Mouse (Mus musculus) Patski (cell line): ENCODE measurements around the gene Coq8b. TPM values are rescaled to one million over a fixed set of nuclear protein-coding genes. Genes with fewer than 3 reads are reported as not detected.

ENCODE experiments used
- ATAC-seq: fragments of 100-300 bp; one replicate; pipeline ENCODE4 v1.8.0; 2021
- CTCF ChIA-PET: fragments of 350-600 bp; sonication (Branson Sonifier 250); formaldehyde crosslinking; loops from one replicate; lab custom pipeline; 2022; ENCODE audit warnings: inconsistent platforms; lab: Charles Lee
- POLR2A ChIA-PET: fragments of 350-600 bp; sonication (Branson Sonifier 250); formaldehyde crosslinking; loops from one replicate; lab custom pipeline; 2022; ENCODE audit warnings: antibody characterized with exemption, inconsistent platforms; lab: Charles Lee
- DNase-seq: peaks from one replicate; pipeline ENCODE4 v3.0.0-alpha.2; 2011; ENCODE audit warnings: low read depth, low spot score
- H3K27me3 ChIP-seq: fragments of 371-371 bp; one replicate; pipeline ENCODE4 v1.5.1; 2021
- CTCF ChIP-seq: fragments of 100-300 bp; IDR thresholded peaks from one replicate; pipeline ENCODE4 v1.5.1; 2021
- in situ Hi-C: fragments of 300-500 bp; cut with MboI; formaldehyde crosslinking; loops from 3 replicates; pipeline ENCODE4 v1.11.1; 2018; ENCODE audit warnings: low pct_unique_long_range_greater_than_20kb, mixed read lengths
- polyA plus RNA-seq: library from polyadenylated mRNA; unstranded; gene quantifications from one replicate; pipeline ENCODE4 v1.2.3, GENCODE M21; 2021

The Coq8b gene
- polyA plus RNA-seq, 1 experiment from 2014 or later: 39.6 TPM

DNA sequence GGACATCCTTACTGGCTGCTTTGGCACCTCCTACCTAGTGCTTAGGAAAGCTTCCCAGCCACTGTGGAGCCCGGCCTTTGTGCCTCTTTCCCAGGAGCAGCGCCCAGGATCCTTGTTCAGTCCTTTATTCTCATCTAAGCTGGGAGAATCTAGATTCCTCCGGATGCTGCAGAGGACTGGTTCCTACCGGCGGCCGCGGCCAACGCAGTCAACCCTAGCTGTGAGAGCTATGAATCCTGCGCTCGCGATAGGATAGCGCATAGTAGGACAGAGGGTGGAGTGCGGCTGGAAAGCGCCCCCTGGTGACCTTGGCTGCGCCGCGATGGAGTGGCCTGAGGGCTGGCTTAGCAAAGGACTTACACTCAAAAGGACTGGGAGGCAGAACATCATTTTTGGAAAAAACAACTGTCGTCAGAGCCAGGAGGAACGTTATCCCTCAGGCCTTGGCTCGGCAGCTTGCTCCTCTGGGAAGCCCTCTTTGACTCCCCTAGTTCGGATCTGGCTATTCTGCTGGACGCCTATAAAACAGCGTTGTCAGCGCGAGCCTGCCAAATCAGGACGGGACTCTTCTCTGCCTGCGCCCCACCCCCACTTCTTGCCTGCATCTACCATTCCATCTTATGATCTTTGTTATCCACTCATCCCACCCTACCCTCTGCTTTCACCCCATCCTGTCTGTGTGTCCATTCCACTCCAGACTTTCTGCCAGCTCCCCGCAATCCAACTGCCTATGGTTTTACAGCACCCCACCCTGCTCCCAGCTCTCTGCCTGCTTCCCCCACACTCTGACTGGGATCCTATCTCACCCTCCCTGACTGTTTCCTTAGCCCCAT, 52.3 kb downstream of the Coq8b start:
- in situ Hi-C loops: loop anchor here (25.0 kb wide), 1 partner anchor 523 kb away; the partner anchor contains the start of gene Cyp2b19
- ATAC-seq: no peak
- no peak for TF ChIP-seq CTCF
- ChIA-PET POLR2A (no interaction called here), CTCF (interaction anchor here (0.9 to 2.3 kb wide), 7 partner anchors 9 to 143 kb away, joined by 3 to 12 read pairs (median 3); no protein-coding TSS in a partner anchor)
- H3K27me3 ChIP-seq: peaks cover 7% of the 10 kb centered on the region
- no peak for DNase-seq

DNA sequence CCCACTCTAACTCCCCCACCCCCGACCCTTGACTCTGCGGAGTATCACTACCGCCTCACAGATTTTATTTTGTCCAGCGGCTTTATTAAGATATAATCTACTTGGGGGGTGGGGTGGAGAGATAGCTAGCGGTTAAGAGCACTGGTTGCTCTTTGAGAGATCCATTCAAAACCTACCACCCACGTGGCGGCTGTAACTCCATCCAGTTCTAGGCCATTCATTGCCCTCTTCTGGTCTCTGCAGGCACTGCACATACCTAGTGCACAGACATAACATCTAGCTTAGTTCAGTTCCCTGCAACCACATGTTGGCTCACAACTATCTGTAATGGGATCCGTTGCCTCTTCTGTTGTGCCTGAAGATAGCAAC, 52.9 kb downstream of the Coq8b start:
- H3K27me3 ChIP-seq: peaks cover 7% of the 10 kb centered on the region
- CTCF ChIA-PET: interaction anchor here (0.9 to 2.3 kb wide), 7 partner anchors 10 to 144 kb away, joined by 3 to 12 read pairs (median 3); no protein-coding TSS in a partner anchor
- POLR2A ChIA-PET: interaction anchor here (0.6 kb wide), 1 partner anchor 77 kb away, joined by 3 read pairs; no protein-coding TSS in a partner anchor

DNA sequence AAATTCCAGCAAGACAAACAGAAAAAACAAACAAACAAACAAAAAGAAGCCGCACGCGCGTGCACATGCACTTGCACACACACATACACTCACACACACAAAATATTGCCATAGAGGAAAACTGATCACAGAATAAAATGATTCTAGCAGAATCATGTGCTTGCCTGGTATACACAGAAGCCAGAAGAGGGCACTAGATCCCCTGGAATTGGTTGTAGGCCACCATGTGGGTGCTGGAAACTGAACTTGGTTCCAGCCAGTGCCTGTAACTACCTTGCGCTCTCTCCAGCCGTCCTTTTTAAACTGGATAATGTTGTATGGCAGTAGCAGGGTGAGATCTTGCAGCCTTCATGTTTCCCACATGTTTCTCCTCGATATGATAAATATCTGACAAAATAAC, 55.9 kb downstream of the Coq8b start:
- peaks cover 7% of the 10 kb centered on the region for H3K27me3 ChIP-seq
- ChIA-PET POLR2A (no interaction called here), CTCF (no interaction called here)
- ATAC-seq (no peak), DNase-seq (no peak)
- in situ Hi-C loops: loop anchor here (25.0 kb wide), 1 partner anchor 526 kb away; the partner anchor contains the start of gene Cyp2b19
- TF ChIP-seq CTCF: peak; percentile 24

More for the DNA sequence above, 52.9 kb downstream of the Coq8b start:
- peak; percentile 47 for ATAC-seq
- TF ChIP-seq CTCF: peak; percentile 71
- no peak for DNase-seq
- in situ Hi-C loops: loop anchor here (25.0 kb wide), 1 partner anchor 523 kb away; the partner anchor contains the start of gene Cyp2b19

DNA sequence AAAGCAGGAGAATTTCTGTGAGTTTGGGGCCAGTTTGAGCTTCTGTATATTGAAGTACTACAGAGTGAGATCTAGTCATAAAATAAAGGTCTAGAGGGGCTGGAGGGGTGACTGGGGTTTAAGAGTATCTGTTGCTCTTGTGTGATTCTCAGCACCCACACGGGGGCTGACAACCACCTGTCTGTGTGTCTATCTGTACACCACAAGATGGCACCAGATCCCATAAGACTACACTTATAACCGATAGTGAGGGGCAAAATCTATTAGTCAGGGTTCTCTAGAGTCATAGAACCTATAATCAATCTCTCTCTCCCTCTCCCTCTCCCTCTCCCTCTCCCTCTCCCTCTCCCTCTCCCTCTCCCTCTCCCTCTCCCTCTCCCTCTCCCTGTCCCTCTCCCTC, 57.7 kb downstream of the Coq8b start:
- in situ Hi-C loops: loop anchor here (25.0 kb wide), 1 partner anchor 528 kb away; the partner anchor contains the start of gene Cyp2b19
- ChIA-PET POLR2A (interaction anchor here (1.5 kb wide), 1 partner anchor 9 kb away, joined by 3 read pairs; no protein-coding TSS in a partner anchor), CTCF (no interaction called here)
- TF ChIP-seq CTCF: no peak
- H3K27me3 ChIP-seq: peaks cover 7% of the 10 kb centered on the region
- DNase-seq: no peak
- no peak for ATAC-seq

DNA sequence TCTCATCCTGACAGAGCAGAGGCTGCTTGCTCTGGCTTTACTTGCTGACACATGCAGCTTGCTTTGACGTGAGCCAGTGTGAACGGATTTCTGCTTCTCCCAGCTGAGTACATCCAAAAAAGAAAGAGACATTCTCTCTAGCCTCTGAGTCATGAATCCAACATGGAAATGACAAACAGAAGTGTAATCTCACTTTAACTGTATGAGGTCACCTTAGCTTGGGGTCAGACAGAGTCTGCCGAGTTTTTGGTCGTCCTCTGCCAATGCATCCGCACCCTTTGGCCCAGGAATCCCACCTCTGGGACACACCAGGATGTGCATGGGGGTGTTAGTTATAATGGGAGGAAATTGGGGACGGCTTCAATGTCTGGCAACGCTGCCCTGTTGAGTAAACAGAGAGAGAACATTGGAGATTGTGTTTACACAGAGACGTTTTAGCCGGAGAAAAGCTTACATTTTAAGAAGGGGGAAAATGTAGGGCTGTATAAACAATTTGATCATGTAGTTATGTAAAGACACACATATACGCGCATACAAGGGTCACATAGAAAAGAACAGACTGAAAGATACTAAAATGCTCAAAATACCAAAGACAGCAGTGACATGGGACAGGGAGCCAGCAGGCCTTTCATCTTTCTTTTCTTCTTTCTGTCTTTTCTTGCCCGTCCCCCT, 59.1 kb downstream of the Coq8b start:
- H3K27me3 ChIP-seq: peaks cover 7% of the 10 kb centered on the region
- POLR2A ChIA-PET: interaction anchor here (1.5 kb wide), 1 partner anchor 11 kb away, joined by 3 read pairs; no protein-coding TSS in a partner anchor
- in situ Hi-C loops: loop anchor here (25.0 kb wide), 1 partner anchor 530 kb away; the partner anchor contains the start of gene Cyp2b19
- TF ChIP-seq CTCF: no peak
- ATAC-seq (peak; percentile 40), DNase-seq (no peak)
- CTCF ChIA-PET: no interaction called here

DNA sequence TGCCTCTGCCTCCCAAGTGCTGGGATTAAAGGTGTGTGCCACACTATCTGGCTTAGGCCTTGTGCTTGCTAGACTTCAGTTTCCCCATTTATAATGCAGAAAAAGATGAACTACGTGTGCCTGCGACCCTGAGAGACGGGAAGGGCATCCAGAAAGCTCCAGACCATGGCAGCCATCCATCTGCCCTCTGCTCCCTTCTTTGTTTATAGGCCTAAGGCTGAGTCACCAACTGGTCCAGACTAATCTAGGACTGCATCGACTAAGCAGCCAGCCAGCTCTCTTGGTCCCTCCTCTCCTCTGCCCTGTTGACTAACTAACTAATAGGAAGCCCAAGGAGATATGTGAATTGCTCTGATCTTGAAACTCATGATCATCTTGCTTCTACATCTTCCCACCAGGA, 63.1 kb downstream of the Coq8b start:
- no peaks in the 10 kb centered on the region for H3K27me3 ChIP-seq
- ATAC-seq (no peak), DNase-seq (no peak)
- TF ChIP-seq CTCF: no peak
- POLR2A ChIA-PET: no interaction called here
- in situ Hi-C loops: loop anchor here (25.0 kb wide), 1 partner anchor 534 kb away; the partner anchor contains the start of gene Cyp2b19
- CTCF ChIA-PET: interaction anchor here (1.0 to 2.4 kb wide), 3 partner anchors 10 to 36 kb away, joined by 4 to 12 read pairs (median 6); no protein-coding TSS in a partner anchor

DNA sequence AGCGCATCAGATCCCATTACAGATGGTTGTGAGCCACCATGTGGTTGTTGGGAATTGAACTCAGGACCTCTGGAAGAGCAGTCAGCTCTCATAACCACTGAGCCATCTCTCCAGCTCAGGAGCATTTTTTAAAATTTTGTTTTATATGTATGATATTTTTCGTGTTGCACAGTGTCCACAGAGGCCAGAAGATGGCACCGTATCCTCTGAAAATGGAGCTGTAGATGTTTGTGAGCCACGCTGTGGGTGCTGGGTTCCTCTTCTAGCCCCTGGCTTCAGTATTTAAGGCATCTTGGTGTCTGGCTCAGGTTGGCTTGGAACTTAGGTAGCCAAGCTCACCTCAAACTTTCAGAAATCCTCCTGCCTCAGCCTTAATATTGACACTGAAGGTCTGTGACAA, 63.7 kb downstream of the Coq8b start:
- ATAC-seq (no peak), DNase-seq (no peak)
- ChIA-PET POLR2A (no interaction called here), CTCF (interaction anchor here (2.0 to 2.4 kb wide), 2 partner anchors 11 to 35 kb away, joined by 6 to 12 read pairs; no protein-coding TSS in a partner anchor)
- no peaks in the 10 kb centered on the region for H3K27me3 ChIP-seq
- in situ Hi-C loops: loop anchor here (25.0 kb wide), 1 partner anchor 534 kb away; the partner anchor contains the start of gene Cyp2b19
- peak; percentile 41 for TF ChIP-seq CTCF

DNA sequence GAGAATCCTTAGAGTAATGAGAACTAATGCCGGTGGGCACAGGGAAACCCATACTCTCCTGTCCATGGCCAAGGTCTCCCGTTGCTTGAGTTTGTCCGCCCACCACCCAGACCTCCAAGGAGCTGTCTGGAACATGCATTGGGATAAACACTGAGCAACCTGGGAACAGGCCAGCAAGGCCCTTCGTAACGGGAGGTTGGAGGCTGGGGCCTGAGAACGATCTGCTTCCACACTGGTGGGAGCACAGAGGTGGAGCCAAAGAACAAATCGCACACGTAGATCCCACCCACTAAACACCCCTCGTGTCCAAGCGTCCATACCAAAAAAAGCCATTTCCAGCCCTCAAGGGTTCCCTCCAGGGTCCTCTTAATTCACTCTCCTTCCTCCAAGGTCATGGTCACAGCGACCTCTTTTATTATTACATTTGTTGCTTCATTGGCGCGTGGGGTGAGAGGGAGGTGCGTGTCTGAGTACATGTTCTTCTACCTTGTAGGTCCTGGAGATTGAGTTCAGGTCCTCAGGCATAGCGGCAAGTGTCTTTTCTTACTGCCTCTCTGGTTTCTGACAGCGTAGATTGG, 65.3 kb downstream of the Coq8b start:
- no peak for TF ChIP-seq CTCF
- DNase-seq: no peak
- in situ Hi-C loops: loop anchor here (25.0 kb wide), 1 partner anchor 536 kb away; the partner anchor contains the start of gene Cyp2b19
- ChIA-PET CTCF (no interaction called here), POLR2A (no interaction called here)
- ATAC-seq: no peak
- H3K27me3 ChIP-seq: no peaks in the 10 kb centered on the region

DNA sequence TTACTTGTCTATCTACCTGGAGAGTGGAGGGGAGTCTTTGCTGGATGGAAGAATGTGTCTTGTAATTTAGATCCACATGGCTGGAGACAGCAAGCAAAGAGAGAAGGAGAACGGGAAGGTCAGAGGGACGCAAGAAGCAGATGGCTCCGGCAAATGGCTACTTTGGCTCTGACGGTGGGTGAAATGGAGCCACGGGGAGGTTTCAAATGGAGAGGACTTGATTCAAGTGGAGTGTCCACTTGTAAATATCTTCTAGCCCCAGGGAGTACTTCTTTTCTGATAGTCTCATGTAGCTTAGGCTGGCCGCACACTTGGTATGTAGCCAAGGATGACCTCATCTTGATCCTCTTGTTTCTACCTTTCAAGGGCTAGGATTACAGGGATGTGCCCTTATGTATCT, 66.0 kb downstream of the Coq8b start:
- CTCF ChIA-PET: no interaction called here
- ATAC-seq (no peak), DNase-seq (no peak)
- in situ Hi-C loops: loop anchor here (25.0 kb wide), 1 partner anchor 537 kb away; the partner anchor contains the start of gene Cyp2b19
- no peak for TF ChIP-seq CTCF
- POLR2A ChIA-PET: no interaction called here
- no peaks in the 10 kb centered on the region for H3K27me3 ChIP-seq

DNA sequence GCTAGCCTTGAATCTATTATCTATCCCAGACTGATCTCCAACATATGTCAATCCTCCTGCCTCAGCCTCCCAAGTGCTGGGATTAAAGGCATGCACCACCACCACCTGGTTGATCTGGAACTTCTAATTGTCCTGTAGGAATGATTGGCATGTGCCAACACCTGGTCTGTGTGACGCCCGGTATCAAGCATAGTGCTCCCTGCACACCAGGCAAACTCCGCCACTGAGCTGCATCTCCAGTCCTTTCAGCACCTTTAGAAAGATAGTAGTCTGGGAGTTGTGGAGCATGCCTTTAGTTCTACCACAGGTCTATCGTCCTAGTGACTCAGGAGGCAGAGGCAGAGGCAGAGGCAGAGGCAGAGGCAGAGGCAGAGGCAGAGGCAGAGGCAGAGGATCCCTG, 67.5 kb downstream of the Coq8b start:
- in situ Hi-C loops: no loop called here
- TF ChIP-seq CTCF: no peak
- no peaks in the 10 kb centered on the region for H3K27me3 ChIP-seq
- POLR2A ChIA-PET: no interaction called here
- DNase-seq (no peak), ATAC-seq (no peak)
- CTCF ChIA-PET: no interaction called here
